Mouse (Mus musculus) adrenal gland, postnatal 14 days (tissue): ENCODE data around the gene Aldh5a1. TPM values are rescaled to one million over a fixed set of nuclear protein-coding genes. Genes with fewer than 3 reads are reported as not detected.

Source experiments
- DNase-seq: peaks from one replicate; pipeline ENCODE4 v3.0.0; 2021; ENCODE audit warnings: mixed read lengths
- total RNA-seq: library from RNA; stranded (reverse); gene quantifications from 2 replicates; pipeline ENCODE4 v1.2.3, GENCODE M21; 2021

The Aldh5a1 gene
- total RNA-seq, 1 experiment from 2014 or later, result 18.5 TPM

DNA sequence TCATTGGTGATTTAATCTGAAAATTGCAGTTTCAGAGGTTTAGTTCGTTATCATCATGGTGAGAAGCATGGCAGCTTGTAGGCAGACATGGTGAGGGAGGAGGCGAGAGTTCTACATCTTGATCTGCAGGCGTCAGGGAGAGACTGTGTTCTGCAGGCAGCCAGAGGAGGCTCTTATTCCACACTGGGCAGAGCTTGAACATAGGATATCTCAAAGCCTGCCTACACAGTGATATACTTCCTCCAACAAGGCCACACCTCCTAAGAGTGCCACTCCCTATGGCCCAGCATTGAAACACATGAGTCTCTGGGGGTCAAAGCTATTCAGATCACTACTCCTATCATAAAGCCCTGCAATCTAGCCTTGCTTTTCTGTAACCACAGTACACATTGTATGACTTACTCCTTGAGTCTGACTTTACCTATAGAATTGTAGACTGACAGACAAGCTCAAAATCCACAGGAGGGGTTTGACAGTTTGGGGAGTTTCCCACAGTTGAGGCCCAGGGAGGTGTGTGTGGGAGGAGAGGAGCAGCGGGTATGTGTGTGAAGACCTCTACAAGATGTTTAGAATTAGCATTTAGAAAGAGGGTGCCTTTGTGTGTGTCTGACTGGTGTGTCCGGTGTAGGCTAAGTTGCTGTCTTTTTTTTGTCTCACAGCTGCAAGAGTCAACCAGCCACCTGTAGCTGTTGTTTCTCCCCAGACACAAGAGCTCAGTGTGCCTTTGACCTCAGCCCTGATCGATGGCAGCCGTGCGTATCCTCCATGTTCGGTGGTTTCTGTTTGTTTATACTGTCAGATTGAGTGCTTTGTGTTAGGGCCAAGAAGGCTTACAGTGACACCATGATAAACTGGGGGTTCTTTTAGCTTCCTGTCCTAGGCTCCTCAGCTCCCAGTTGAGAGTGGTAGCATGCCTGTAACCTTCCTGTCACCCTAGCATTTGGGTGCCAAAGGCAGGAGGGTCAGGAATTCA lies 70.7 kb downstream of the Aldh5a1 start:
- DNase-seq, result no peak

DNA sequence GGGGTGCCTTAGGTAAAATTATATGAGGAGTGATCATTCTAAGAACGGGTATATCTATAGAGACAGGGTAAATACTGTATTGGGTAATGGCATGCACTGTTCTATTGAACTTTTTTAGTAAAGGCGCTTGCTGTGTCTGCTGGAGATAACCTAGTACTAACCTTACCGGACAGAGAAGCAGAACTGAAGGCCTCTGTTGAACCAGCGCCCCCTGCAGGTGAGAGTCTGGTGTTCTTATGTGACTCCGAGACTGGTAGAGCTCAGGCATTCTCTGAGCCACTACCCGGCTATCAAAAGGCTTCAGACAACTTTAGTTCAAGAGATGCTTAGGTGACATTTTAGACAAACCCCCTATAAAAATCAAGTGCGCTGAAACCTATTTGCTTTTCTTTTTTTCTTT lies 74.9 kb downstream of the Aldh5a1 start:
- peak; percentile 81 for DNase-seq

DNA sequence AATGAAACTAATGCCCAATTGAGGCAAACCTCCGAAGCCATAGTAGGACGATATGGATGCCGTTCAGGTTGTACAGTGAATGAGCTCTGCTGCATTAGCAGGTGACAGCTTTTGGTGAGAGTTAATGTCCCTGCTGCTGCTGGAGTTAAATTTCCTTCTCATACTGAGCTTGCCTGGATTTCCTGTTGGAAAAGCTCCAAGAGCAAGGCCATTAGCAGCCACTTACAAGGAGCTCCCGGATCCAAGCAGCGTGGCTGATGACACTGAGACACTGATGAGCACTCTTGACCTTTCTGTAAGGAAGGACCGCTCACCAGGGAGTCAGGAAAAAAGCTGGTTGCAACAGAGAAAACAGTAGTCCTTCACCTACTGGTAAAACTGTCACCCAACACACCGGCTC lies 75.4 kb downstream of the Aldh5a1 start:
- no peak for DNase-seq

DNA sequence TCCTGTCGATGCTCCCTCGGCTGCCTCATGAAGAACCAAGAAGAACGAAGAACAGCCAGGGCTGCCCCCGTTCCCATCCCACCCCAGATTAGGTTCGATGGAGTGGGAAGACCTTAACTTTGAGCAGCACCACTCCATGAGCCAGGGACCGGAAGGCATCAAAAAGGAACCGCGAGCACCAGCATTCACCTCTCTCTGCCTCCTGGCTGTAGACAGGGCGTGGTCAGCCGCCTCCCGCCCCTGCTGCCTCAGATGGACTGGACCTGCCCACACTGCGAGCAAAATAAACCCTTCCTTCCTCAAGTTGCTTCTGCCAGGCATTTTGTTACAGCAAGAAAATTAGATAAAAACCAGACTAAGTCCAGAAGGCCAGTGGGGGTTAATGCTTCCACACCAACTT lies 76.4 kb downstream of the Aldh5a1 start:
- no peak for DNase-seq

DNA sequence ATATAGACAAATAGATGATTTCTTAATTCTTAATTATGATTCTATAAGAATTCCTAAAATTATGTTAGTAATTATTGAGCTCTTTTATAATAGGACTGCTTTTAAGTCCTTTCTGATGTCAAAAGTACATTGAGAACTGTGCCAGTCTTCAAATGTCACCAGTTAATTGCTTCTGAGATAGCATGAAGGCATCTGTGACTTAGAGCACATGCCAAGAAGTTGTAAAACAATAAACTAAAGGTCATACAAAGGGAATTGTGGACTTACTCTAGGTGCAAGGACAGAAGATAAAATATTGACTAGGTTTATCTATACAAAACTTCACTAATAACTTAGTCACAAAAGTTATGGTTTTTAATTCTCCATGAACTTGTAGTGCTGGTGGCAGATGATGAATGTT lies 78.3 kb downstream of the Aldh5a1 start:
- no peak for DNase-seq

Other genes with a start within 250 kb of the Aldh5a1 start
- gene Armh2, start 196.4 kb downstream of the Aldh5a1 start, total RNA-seq, result not detected in 2 replicates
- gene Gmnn, start 175.7 kb downstream of the Aldh5a1 start, total RNA-seq, result 19.3 and 21.8 TPM in 2 replicates
- gene BC005537, start 136.0 kb downstream of the Aldh5a1 start, total RNA-seq, result 168 and 171 TPM in 2 replicates
- gene Acot13, start 106.1 kb downstream of the Aldh5a1 start, total RNA-seq, result 135 and 157 TPM in 2 replicates
- 24.3 and 26.0 TPM in 2 replicates for gene Tdp2, start 106.0 kb downstream of the Aldh5a1 start, total RNA-seq
- gene D130043K22Rik, start 92.5 kb downstream of the Aldh5a1 start, total RNA-seq, result 0.83 and 1.3 TPM in 2 replicates
- 5.1 and 13.5 TPM in 2 replicates for gene Gpld1, start 5.5 kb upstream of the Aldh5a1 start, total RNA-seq
- 59.0 and 63.1 TPM in 2 replicates for gene Mrs2, start 82.7 kb upstream of the Aldh5a1 start, total RNA-seq
- 0.04 and 0.33 TPM in 2 replicates for gene Dcdc2a, start 118.3 kb upstream of the Aldh5a1 start, total RNA-seq